Mouse (Mus musculus) gastrocnemius, postnatal 4 days (tissue): ENCODE data around the gene Vmn1r101. TPM values are rescaled to one million over a fixed set of nuclear protein-coding genes. Genes with fewer than 3 reads are reported as not detected.
"Not testable (repeated sequence)": the region's sequence is repeated elsewhere in the genome, so short reads cannot be mapped to it uniquely, and the experiment has no call there.

Experiments used
- DNase-seq, 2 experiments: peaks; one replicate each; pipeline ENCODE4 v3.0.0; 2021 to 2022; ENCODE audit warnings: low spot score in 2 of 2, mixed read lengths in 2 of 2
- long read RNA-seq, 2 experiments: library from polyadenylated mRNA; stranded (forward); transcript quantifications; one replicate each; pipeline ENCODE4 v2.0.0; 2021
- total RNA-seq, 2 experiments: library from RNA; stranded (reverse); gene quantifications; 2 replicates each; pipeline ENCODE4 v1.2.3; 2021

The Vmn1r101 gene
- total RNA-seq = not detected
- long read RNA-seq, experiment 1 = 0 reads
- long read RNA-seq, experiment 2 = 0 reads

- not testable (repeated sequence) for DNase-seq
Measured at GRCm38 (mm10) chr7:20442493-20442892, at the start of gene Vmn1r101. Gene Vmn1r101, minus strand, starts transcription at chr7:20442593.

- DNase-seq = not testable (repeated sequence)
Measured at GRCm38 (mm10) chr7:20474825-20475224, 32.4 kb upstream of the Vmn1r101 start, which contains the start of gene Gm10670. Gene Gm10670, minus strand, starts transcription at chr7:20474925.

GRCm38 (mm10) chr7:20417642-20418041 is 24.8 kb downstream of the Vmn1r101 start, which contains the start of gene Vmn1r100:
Gene Vmn1r100, plus strand, starts transcription at chr7:20417942.
- not testable (repeated sequence) for DNase-seq

Other genes with a start within 250 kb of the Vmn1r101 start
- not detected for gene Vmn1r95, start 248.9 kb downstream of the Vmn1r101 start, total RNA-seq
- not detected for gene Gm6164, start 237.0 kb downstream of the Vmn1r101 start, total RNA-seq
- gene Gm4498, start 208.8 kb downstream of the Vmn1r101 start, total RNA-seq = not detected
- not detected for gene Gm5890, start 179.8 kb downstream of the Vmn1r101 start, total RNA-seq
- not detected for gene Gm4133, start 108.5 kb downstream of the Vmn1r101 start, total RNA-seq
- not detected for gene Gm5728, start 67.2 kb downstream of the Vmn1r101 start, total RNA-seq
- gene Vmn1r100, start 24.7 kb downstream of the Vmn1r101 start, total RNA-seq = not detected
- not detected for gene Gm10670, start 32.3 kb upstream of the Vmn1r101 start, total RNA-seq
- not detected for gene Vmn1r103, start 67.9 kb upstream of the Vmn1r101 start, total RNA-seq
- not detected for gene Vmn1r104, start 91.2 kb upstream of the Vmn1r101 start, total RNA-seq
- not detected for gene Gm5726, start 103.2 kb upstream of the Vmn1r101 start, total RNA-seq
- gene Gm4141, start 133.6 kb upstream of the Vmn1r101 start, total RNA-seq = not detected
- not detected for gene Gm4513, start 156.4 kb upstream of the Vmn1r101 start, total RNA-seq
- gene Vmn1r107, start 226.3 kb upstream of the Vmn1r101 start, total RNA-seq = not detected